Mouse (Mus musculus) midbrain, embryonic 16.5 days (tissue): Measurements from ENCODE around the gene Gpa33. TPM values are rescaled to one million over a fixed set of nuclear protein-coding genes. Genes with fewer than 3 reads are reported as not detected.

Experiments
- ATAC-seq: fragments of 200-750 bp; cut with Nextera tagmentation; 2 replicates; pipeline ENCODE4 v1.8.0; 2017; ENCODE audit warnings: moderate TSS enrichment
- H3K27ac ChIP-seq: fragments of 300-500 bp; sonication (generic); 2 replicates; pipeline ENCODE4 v1.5.1; 2014; ENCODE audit warnings: mild to moderate bottlenecking, low read length, mixed read lengths
- H3K27me3 ChIP-seq: fragments of 300-500 bp; sonication (generic); 2 replicates; pipeline ENCODE4 v1.6.1; 2014; ENCODE audit warnings: low read depth, low read length, mixed read lengths; ENCODE audit not compliant: control insufficient read depth, insufficient read depth
- H3K36me3 ChIP-seq: fragments of 300-500 bp; sonication (generic); 2 replicates; pipeline ENCODE4 v1.6.1; 2014; ENCODE audit warnings: mild to moderate bottlenecking, low read length, moderate library complexity, mixed read lengths; ENCODE audit not compliant: control insufficient read depth, insufficient read depth
- H3K4me1 ChIP-seq: fragments of 300-500 bp; sonication (generic); 2 replicates; pipeline ENCODE4 v1.6.1; 2014; ENCODE audit warnings: mild to moderate bottlenecking, low read length, mixed read lengths; ENCODE audit not compliant: control insufficient read depth, insufficient read depth
- H3K4me2 ChIP-seq: fragments of 300-500 bp; sonication (generic); 2 replicates; pipeline ENCODE4 v1.6.1; 2014; ENCODE audit warnings: mild to moderate bottlenecking, low read length, mixed read lengths
- H3K4me3 ChIP-seq: fragments of 300-500 bp; sonication (generic); 2 replicates; pipeline ENCODE4 v1.5.1; 2014; ENCODE audit warnings: low read depth, mild to moderate bottlenecking, low read length, moderate library complexity, mixed read lengths
- H3K9ac ChIP-seq: fragments of 300-500 bp; sonication (generic); 2 replicates; pipeline ENCODE4 v1.6.1; 2014; ENCODE audit warnings: low read depth, low read length, mixed read lengths
- H3K9me3 ChIP-seq: fragments of 300-500 bp; sonication (generic); replicated peaks from 2 replicates; pipeline ENCODE4 v1.6.1; 2014; ENCODE audit warnings: mild to moderate bottlenecking, low read length, mixed read lengths; ENCODE audit not compliant: control insufficient read depth, poor library complexity, severe bottlenecking
- WGBS: fragments of 180-500 bp; shearing (Covaris S2); extraction: QIAGEN DNeasy Blood & Tissue Kit; methylation state at CpG from one replicate; pipeline ENCODE4 v1.1.7; 2014; 5-methylcytosine and 5-hydroxymethylcytosine counted together
- polyA plus RNA-seq: library from polyadenylated mRNA; unstranded; fragments of >200 nt; fragmentation: Nextera tagmentation; extraction: Ambion mirVana; gene quantifications from 2 replicates; pipeline ENCODE4 v1.2.1, GENCODE M21; 2015

Gpa33 gene
- polyA plus RNA-seq, 1 experiment from 2014 or later: 0.08 TPM

DNA sequence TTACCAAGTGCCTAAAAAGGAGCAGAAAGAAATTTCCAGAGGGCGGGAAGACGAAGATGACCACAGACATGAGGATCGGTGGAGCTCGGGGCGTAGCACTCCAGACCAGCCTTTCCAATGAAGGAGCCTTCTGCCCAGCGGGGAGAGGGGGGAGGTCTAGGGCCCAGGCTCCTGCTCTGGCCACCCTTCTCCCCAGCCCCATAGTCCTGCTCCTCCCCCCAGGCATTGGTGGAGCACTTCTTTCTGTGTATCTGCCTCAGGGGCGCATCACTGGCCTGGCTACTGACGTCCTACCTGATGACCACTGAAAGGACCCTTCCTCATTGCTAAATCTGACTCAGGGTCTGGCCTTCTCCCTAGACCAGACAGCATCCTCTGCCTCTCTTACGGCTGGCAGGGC, 35.1 kb downstream of the Gpa33 start:
- no peak overlapping the region for H3K4me2 ChIP-seq
- H3K4me3 ChIP-seq: no peak overlapping the region
- no peaks in the 10 kb centered on the region for H3K9me3 ChIP-seq
- no peak overlapping the region for H3K9ac ChIP-seq
- no peaks in the 10 kb centered on the region for H3K36me3 ChIP-seq
- no peaks in the 10 kb centered on the region; the same call in 1 of the 2 replicates for H3K4me1 ChIP-seq
- WGBS: 95% methylated on average over 8 of the region's 9 CpGs
- no peak overlapping the region for H3K27ac ChIP-seq
- no peak for ATAC-seq
- H3K27me3 ChIP-seq: no peaks in the 10 kb centered on the region

DNA sequence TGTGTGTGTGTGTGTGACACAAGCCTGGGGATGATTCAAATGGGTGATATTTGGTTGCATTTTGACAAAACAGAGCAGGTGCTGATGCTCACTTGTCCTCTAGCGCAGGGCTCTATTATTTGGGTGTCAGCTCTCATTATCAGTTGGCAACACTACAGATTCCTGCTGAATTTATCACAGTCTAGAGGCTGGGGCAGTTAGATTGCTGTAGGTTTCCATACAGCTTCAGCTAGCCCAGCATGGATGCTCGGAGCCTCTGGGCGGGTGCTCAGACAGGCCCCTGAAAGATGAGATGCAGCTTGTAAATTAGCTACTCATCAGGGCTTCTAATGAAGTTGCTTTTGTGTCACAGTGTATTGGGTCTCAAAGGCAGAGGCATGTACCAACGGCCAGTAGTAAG, 37.4 kb downstream of the Gpa33 start:
- no peak for ATAC-seq
- WGBS: 73% methylated on average over 4 of the region's 4 CpGs
- Histone ChIP-seq H3K9ac (no peak overlapping the region), H3K4me3 (no peak overlapping the region), H3K4me2 (no peak overlapping the region), H3K9me3 (no peaks in the 10 kb centered on the region), H3K27ac (no peak overlapping the region), H3K27me3 (no peaks in the 10 kb centered on the region), H3K4me1 (no peaks in the 10 kb centered on the region), H3K36me3 (no peaks in the 10 kb centered on the region)

DNA sequence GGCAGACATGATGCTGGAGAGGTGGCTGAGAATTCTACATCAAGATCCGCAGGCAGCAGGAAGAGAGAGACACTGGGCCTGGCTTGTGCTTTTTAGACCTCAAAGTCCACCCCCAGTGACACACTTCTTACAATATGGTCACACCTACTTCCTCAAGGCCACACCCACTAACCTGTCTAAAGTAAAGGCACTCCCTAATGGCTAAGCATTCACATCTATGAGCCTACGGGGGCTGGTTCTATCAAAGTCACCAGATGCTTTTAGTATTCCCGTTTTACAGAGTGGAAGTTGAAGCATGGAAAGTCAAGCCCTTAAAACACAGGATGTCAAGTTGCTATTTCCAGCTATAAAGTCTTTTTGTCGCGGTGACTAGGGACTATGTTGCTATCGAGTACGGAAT, 38.0 kb downstream of the Gpa33 start:
- no peaks in the 10 kb centered on the region for H3K9me3 ChIP-seq
- H3K4me2 ChIP-seq: no peak overlapping the region
- WGBS: 95% methylated on average over 7 of the region's 7 CpGs
- ATAC-seq: no peak
- H3K27me3 ChIP-seq: no peaks in the 10 kb centered on the region
- no peak overlapping the region for H3K27ac ChIP-seq
- H3K4me3 ChIP-seq: no peak overlapping the region
- no peak overlapping the region for H3K9ac ChIP-seq
- no peaks in the 10 kb centered on the region for H3K4me1 ChIP-seq
- no peaks in the 10 kb centered on the region for H3K36me3 ChIP-seq

GRCm38 (mm10) chr1:166169713-166170112, 39.7 kb downstream of the Gpa33 start:
- no peak for ATAC-seq
- Histone ChIP-seq H3K9me3 (no peaks in the 10 kb centered on the region), H3K36me3 (no peaks in the 10 kb centered on the region), H3K4me2 (no peak overlapping the region), H3K4me1 (no peaks in the 10 kb centered on the region), H3K4me3 (no peak overlapping the region), H3K9ac (no peak overlapping the region), H3K27me3 (no peaks in the 10 kb centered on the region), H3K27ac (no peak overlapping the region)
- 96% methylated on average over 7 of the region's 7 CpGs for WGBS

GRCm38 (mm10) chr1:166170852-166171251, 40.8 kb downstream of the Gpa33 start:
- Histone ChIP-seq H3K4me1 (no peaks in the 10 kb centered on the region), H3K4me3 (no peak overlapping the region), H3K36me3 (no peaks in the 10 kb centered on the region), H3K27me3 (no peaks in the 10 kb centered on the region), H3K9ac (no peak overlapping the region), H3K9me3 (no peaks in the 10 kb centered on the region), H3K27ac (no peak overlapping the region), H3K4me2 (no peak overlapping the region)
- WGBS: 95% methylated on average over 12 of the region's 12 CpGs
- no peak for ATAC-seq

DNA sequence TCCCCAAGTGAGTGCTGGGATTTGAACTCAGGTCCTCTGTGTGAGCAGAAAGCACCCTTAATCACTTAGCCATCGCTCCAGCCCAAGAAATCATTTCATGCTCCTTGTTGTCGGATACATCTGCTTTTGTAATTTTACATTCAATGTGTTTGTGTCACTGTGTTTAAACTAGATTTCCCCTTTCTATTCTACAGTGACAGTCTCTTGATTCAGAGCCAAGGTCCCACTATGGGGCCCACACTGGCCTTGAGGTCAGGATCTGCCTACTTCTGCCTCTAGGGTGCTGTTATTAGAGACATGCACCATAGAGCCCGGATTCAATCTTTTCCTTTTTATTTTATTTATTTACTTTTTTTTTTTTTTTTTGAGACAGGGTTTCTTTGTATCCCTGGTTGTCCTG, 43.0 kb downstream of the Gpa33 start:
- ATAC-seq: no peak
- 81% methylated on average over 3 of the region's 3 CpGs for WGBS

DNA sequence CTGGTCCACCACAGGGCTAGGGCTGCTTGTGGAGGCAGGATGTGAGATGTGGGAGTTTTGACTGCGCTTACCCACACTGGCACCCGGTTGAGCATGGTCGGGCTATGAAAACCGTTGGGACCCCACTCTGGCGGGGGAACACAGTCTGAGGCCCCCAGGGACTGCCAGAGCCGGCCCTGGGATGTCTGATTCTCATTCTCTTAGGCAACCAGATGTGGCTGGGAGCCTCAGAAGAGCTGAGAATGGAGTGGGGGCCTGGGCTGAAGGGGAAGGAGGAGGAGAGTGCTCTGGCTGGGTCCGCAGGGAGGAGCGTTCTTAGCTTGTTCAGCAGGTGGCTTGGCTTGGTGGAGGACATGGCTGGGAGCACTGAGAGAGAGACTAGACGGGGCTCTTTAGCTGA, 43.6 kb downstream of the Gpa33 start:
- no peak for ATAC-seq

More for the DNA sequence above, 43.0 kb downstream of the Gpa33 start:
- Histone ChIP-seq H3K36me3 (no peaks in the 10 kb centered on the region), H3K4me3 (no peak overlapping the region), H3K9ac (no peak overlapping the region), H3K9me3 (no peaks in the 10 kb centered on the region), H3K27ac (no peak overlapping the region), H3K4me1 (no peaks in the 10 kb centered on the region), H3K4me2 (no peak overlapping the region), H3K27me3 (no peaks in the 10 kb centered on the region)

GRCm38 (mm10) chr1:166181510-166181909, 51.5 kb downstream of the Gpa33 start:
- 93% methylated on average over 7 of the region's 7 CpGs for WGBS
- Histone ChIP-seq H3K9me3 (no peaks in the 10 kb centered on the region), H3K4me1 (peaks cover 8% of the 10 kb centered on the region), H3K4me3 (no peak overlapping the region), H3K27ac (no peak overlapping the region), H3K36me3 (no peaks in the 10 kb centered on the region), H3K27me3 (no peaks in the 10 kb centered on the region), H3K9ac (no peak overlapping the region), H3K4me2 (no peak overlapping the region)
- no peak for ATAC-seq

More for the DNA sequence above, 43.6 kb downstream of the Gpa33 start:
- Histone ChIP-seq H3K27ac (no peak overlapping the region), H3K4me1 (no peaks in the 10 kb centered on the region), H3K9me3 (no peaks in the 10 kb centered on the region), H3K4me2 (no peak overlapping the region), H3K36me3 (no peaks in the 10 kb centered on the region), H3K27me3 (no peaks in the 10 kb centered on the region), H3K4me3 (no peak overlapping the region), H3K9ac (no peak overlapping the region)
- 75% methylated on average over 9 of the region's 9 CpGs for WGBS

DNA sequence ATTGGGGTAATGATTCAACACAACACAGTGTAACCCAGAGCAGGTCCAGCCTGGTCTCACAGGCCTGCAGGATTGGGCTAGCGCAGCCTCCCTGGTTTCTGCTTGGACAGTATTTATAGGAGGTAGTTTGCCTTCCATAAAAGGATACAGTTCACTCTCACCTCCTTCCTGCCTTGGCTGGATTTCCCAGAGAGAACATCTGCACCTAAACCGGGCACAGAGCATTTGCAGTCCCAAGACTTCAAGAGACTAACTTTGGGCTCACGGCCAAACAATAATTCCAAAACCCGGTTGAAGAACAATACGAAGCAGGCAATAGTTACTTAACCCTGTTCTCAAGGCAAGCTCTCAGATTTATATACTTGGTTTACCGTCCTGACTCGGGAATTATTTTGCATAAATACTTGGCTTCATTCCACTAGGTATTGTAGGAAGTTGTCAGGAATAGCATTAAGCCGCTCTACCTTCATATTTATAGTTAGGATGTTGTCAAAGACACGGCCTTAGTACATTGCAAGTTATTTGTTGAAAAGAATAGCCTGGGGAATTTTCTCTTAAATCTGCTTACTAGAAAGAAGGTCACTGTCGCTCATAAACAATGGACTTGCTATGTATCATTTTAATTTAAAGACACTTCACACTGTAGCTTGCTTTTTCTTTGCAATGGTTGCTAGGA, 53.1 kb downstream of the Gpa33 start:
- WGBS: 56% methylated on average over 10 of the region's 10 CpGs
- Histone ChIP-seq H3K36me3 (no peaks in the 10 kb centered on the region), H3K27ac (peak overlapping the region; percentile 28; the same call in 1 of the 2 replicates), H3K9me3 (no peaks in the 10 kb centered on the region), H3K27me3 (no peaks in the 10 kb centered on the region), H3K4me1 (peaks cover 8% of the 10 kb centered on the region), H3K4me3 (no peak overlapping the region), H3K9ac (no peak overlapping the region), H3K4me2 (no peak overlapping the region)
- ATAC-seq: peak; percentile 36
